Mouse (Mus musculus) forebrain, embryonic 14.5 days (tissue): ENCODE measurements around the gene Sik3. TPM values are rescaled to one million over a fixed set of nuclear protein-coding genes. Genes with fewer than 3 reads are reported as not detected.
A peak's percentile ranks its signal among the peaks of the same experiment; 100 is the strongest.

ENCODE experiments used
- ATAC-seq: fragments of 200-750 bp; cut with Nextera tagmentation; 2 replicates; pipeline ENCODE4 v1.8.0; 2017; ENCODE audit warnings: mild to moderate bottlenecking, moderate library complexity
- DNase-seq: peaks from one replicate; pipeline ENCODE4 v3.0.0-alpha.2; 2015; ENCODE audit warnings: low spot score
- H3K27ac ChIP-seq: fragments of 300-500 bp; sonication (generic); 2 replicates; pipeline ENCODE4 v1.5.1; 2014; ENCODE audit warnings: low read depth, mild to moderate bottlenecking, control low read depth, low read length, moderate library complexity
- H3K27me3 ChIP-seq: fragments of 300-500 bp; sonication (generic); replicated peaks from 2 replicates; pipeline ENCODE4 v1.6.1; 2014; ENCODE audit warnings: low read length, control low read depth, mixed read lengths; ENCODE audit not compliant: control insufficient read depth, insufficient read depth
- H3K36me3 ChIP-seq: fragments of 300-500 bp; sonication (generic); 2 replicates; pipeline ENCODE4 v1.6.1; 2014; ENCODE audit warnings: low read length, control low read depth; ENCODE audit not compliant: control insufficient read depth, insufficient read depth
- H3K4me1 ChIP-seq: fragments of 300-500 bp; sonication (generic); 2 replicates; pipeline ENCODE4 v1.6.1; 2014; ENCODE audit warnings: antibody characterized with exemption, low read length, control low read depth; ENCODE audit not compliant: control insufficient read depth, insufficient read depth
- H3K4me2 ChIP-seq: fragments of 300-500 bp; sonication (generic); 2 replicates; pipeline ENCODE4 v1.6.1; 2014; ENCODE audit warnings: mild to moderate bottlenecking, control low read depth, low read length
- H3K4me3 ChIP-seq: fragments of 300-500 bp; sonication (generic); 2 replicates; pipeline ENCODE4 v1.5.1; 2014; ENCODE audit warnings: low read depth, low read length, control low read depth
- H3K9ac ChIP-seq: fragments of 300-500 bp; sonication (generic); 2 replicates; pipeline ENCODE4 v1.6.1; 2014; ENCODE audit warnings: mild to moderate bottlenecking, low read length, control low read depth, moderate library complexity
- H3K9me3 ChIP-seq: fragments of 300-500 bp; sonication (generic); replicated peaks from 2 replicates; pipeline ENCODE4 v1.6.1; 2016; ENCODE audit warnings: low read length, control low read depth, mixed read lengths; ENCODE audit not compliant: control insufficient read depth
- WGBS: fragments of 180-500 bp; shearing (Covaris S2); extraction: QIAGEN DNeasy Blood & Tissue Kit; methylation state at CpG from one replicate; pipeline ENCODE4 v1.1.7; 2014; 5-methylcytosine and 5-hydroxymethylcytosine counted together
- polyA plus RNA-seq: library from polyadenylated mRNA; unstranded; fragments of >200 nt; fragmentation: Nextera tagmentation; extraction: Ambion mirVana; gene quantifications from 2 replicates; pipeline ENCODE4 v1.2.1, GENCODE M21; 2014

Gene Sik3
- polyA plus RNA-seq, 1 experiment from 2014 or later: 5.0 TPM

GRCm38 (mm10) chr9:46243122-46243521 lies 230.5 kb downstream of the Sik3 start:
- Histone ChIP-seq H3K4me1 (no peaks in the 10 kb centered on the region), H3K36me3 (no peaks in the 10 kb centered on the region), H3K4me3 (no peak overlapping the region), H3K9ac (no peak overlapping the region), H3K9me3 (no peaks in the 10 kb centered on the region), H3K27ac (no peak overlapping the region), H3K4me2 (no peak overlapping the region), H3K27me3 (no peaks in the 10 kb centered on the region)
- DNase-seq (no peak), ATAC-seq (no peak)
- 66% methylated on average over 4 of the region's 4 CpGs for WGBS

- ATAC-seq: no peak
- 37% methylated on average over 8 of the region's 8 CpGs for WGBS
- no peaks in the 10 kb centered on the region for H3K4me1 ChIP-seq
- no peak overlapping the region for H3K4me2 ChIP-seq
- no peak overlapping the region for H3K27ac ChIP-seq
- H3K9ac ChIP-seq: no peak overlapping the region
- H3K4me3 ChIP-seq: no peak overlapping the region
- no peaks in the 10 kb centered on the region for H3K27me3 ChIP-seq
- DNase-seq: no peak
- no peaks in the 10 kb centered on the region for H3K9me3 ChIP-seq
- H3K36me3 ChIP-seq: no peaks in the 10 kb centered on the region
These were observed 231.0 kb downstream of the Sik3 start for GRCm38 (mm10) chr9:46243584-46243983.

GRCm38 (mm10) chr9:46246752-46247324 lies 234.2 kb downstream of the Sik3 start:
- H3K4me3 ChIP-seq: no peak overlapping the region
- ATAC-seq (peak; percentile 77), DNase-seq (peak; percentile 94)
- no peaks in the 10 kb centered on the region for H3K27me3 ChIP-seq
- H3K4me1 ChIP-seq: no peaks in the 10 kb centered on the region
- WGBS: 25% methylated on average over 11 of the region's 11 CpGs
- no peak overlapping the region for H3K27ac ChIP-seq
- no peaks in the 10 kb centered on the region for H3K36me3 ChIP-seq
- no peak overlapping the region for H3K9ac ChIP-seq
- H3K4me2 ChIP-seq: no peak overlapping the region
- H3K9me3 ChIP-seq: no peaks in the 10 kb centered on the region

GRCm38 (mm10) chr9:46256177-46256576 lies 243.6 kb downstream of the Sik3 start:
- WGBS: 91% methylated on average over 7 of the region's 7 CpGs
- Histone ChIP-seq H3K4me3 (no peak overlapping the region), H3K4me2 (no peak overlapping the region), H3K27me3 (no peaks in the 10 kb centered on the region), H3K9me3 (no peaks in the 10 kb centered on the region), H3K9ac (no peak overlapping the region), H3K36me3 (no peaks in the 10 kb centered on the region), H3K4me1 (no peaks in the 10 kb centered on the region), H3K27ac (no peak overlapping the region)
- DNase-seq (no peak), ATAC-seq (no peak)

- Histone ChIP-seq H3K27me3 (no peaks in the 10 kb centered on the region), H3K4me2 (no peak overlapping the region), H3K9me3 (no peaks in the 10 kb centered on the region), H3K4me3 (no peak overlapping the region), H3K27ac (no peak overlapping the region), H3K4me1 (no peaks in the 10 kb centered on the region), H3K9ac (no peak overlapping the region), H3K36me3 (no peaks in the 10 kb centered on the region)
- DNase-seq (no peak), ATAC-seq (no peak)
- WGBS: 89% methylated on average over 10 of the region's 10 CpGs
These were observed 244.2 kb downstream of the Sik3 start for GRCm38 (mm10) chr9:46256658-46257385.

- H3K27ac ChIP-seq: no peak overlapping the region
- no peaks in the 10 kb centered on the region for H3K9me3 ChIP-seq
- H3K4me3 ChIP-seq: no peak overlapping the region
- H3K27me3 ChIP-seq: no peaks in the 10 kb centered on the region
- DNase-seq (no peak), ATAC-seq (no peak)
- H3K4me1 ChIP-seq: no peaks in the 10 kb centered on the region
- H3K36me3 ChIP-seq: no peaks in the 10 kb centered on the region
- WGBS: 90% methylated on average over 3 of the region's 3 CpGs
- H3K9ac ChIP-seq: no peak overlapping the region
- no peak overlapping the region for H3K4me2 ChIP-seq
These were observed 244.9 kb downstream of the Sik3 start for GRCm38 (mm10) chr9:46257546-46257945.

GRCm38 (mm10) chr9:46259111-46259510 lies 246.5 kb downstream of the Sik3 start:
- Histone ChIP-seq H3K36me3 (no peaks in the 10 kb centered on the region), H3K4me3 (no peak overlapping the region), H3K9ac (no peak overlapping the region), H3K27me3 (no peaks in the 10 kb centered on the region), H3K27ac (no peak overlapping the region), H3K4me2 (no peak overlapping the region), H3K4me1 (no peaks in the 10 kb centered on the region), H3K9me3 (no peaks in the 10 kb centered on the region)
- DNase-seq (no peak), ATAC-seq (no peak)
- 91% methylated on average over 6 of the region's 6 CpGs for WGBS

GRCm38 (mm10) chr9:46261131-46261530 lies 248.5 kb downstream of the Sik3 start:
- Histone ChIP-seq H3K36me3 (no peaks in the 10 kb centered on the region), H3K27ac (no peak overlapping the region), H3K4me3 (no peak overlapping the region), H3K27me3 (no peaks in the 10 kb centered on the region), H3K4me1 (no peaks in the 10 kb centered on the region), H3K9me3 (no peaks in the 10 kb centered on the region), H3K4me2 (no peak overlapping the region), H3K9ac (no peak overlapping the region)
- WGBS: 90% methylated on average over 7 of the region's 7 CpGs
- ATAC-seq: no peak
- no peak for DNase-seq

- H3K4me2 ChIP-seq: no peak within 1 kb of the TSS
- no peaks in the 10 kb centered on the region for H3K36me3 ChIP-seq
- WGBS: 69% methylated on average over 7 of the region's 7 CpGs
- H3K4me3 ChIP-seq: no peak within 1 kb of the TSS
- no peaks in the 10 kb centered on the region for H3K4me1 ChIP-seq
- DNase-seq: no peak
- H3K9me3 ChIP-seq: no peaks in the 10 kb centered on the region
- no peak for ATAC-seq
- H3K27me3 ChIP-seq: peaks cover 5% of the 10 kb centered on the region; the same call in 1 of the 2 replicates
- no peak within 1 kb of the TSS for H3K27ac ChIP-seq
- H3K9ac ChIP-seq: no peak within 1 kb of the TSS
These were observed 255.8 kb downstream of the Sik3 start, which contains the start of gene Apoa5 for GRCm38 (mm10) chr9:46268343-46268873. Gene Apoa5, plus strand, starts transcription at chr9:46268633.
